Mouse (Mus musculus) heart, postnatal 0 days (tissue): ENCODE data around the gene Rbm7. TPM values are rescaled to one million over a fixed set of nuclear protein-coding genes. Genes with fewer than 3 reads are reported as not detected.

Source experiments
- ATAC-seq: fragments of 200-750 bp; cut with Nextera tagmentation; 2 replicates; pipeline ENCODE4 v1.8.0; 2017; ENCODE audit warnings: low read depth, moderate number of reproducible peaks, moderate library complexity; ENCODE audit not compliant: insufficient read depth
- DNase-seq: peaks from one replicate; pipeline ENCODE4 v3.0.0-alpha.2; 2016; ENCODE audit warnings: low spot score
- H3K27ac ChIP-seq: fragments of 300-500 bp; sonication (generic); 2 replicates; pipeline ENCODE4 v1.5.1; 2014; ENCODE audit warnings: low read depth, mild to moderate bottlenecking
- H3K27me3 ChIP-seq: fragments of 300-500 bp; sonication (generic); 2 replicates; pipeline ENCODE4 v1.6.1; 2014; ENCODE audit warnings: low read length, mixed read lengths; ENCODE audit not compliant: control insufficient read depth, insufficient read depth
- H3K36me3 ChIP-seq: fragments of 300-500 bp; sonication (generic); replicated peaks from 2 replicates; pipeline ENCODE4 v1.6.1; 2014; ENCODE audit warnings: low read length, mixed read lengths; ENCODE audit not compliant: control insufficient read depth, insufficient read depth
- H3K4me1 ChIP-seq: fragments of 300-500 bp; sonication (generic); 2 replicates; pipeline ENCODE4 v1.6.1; 2014; ENCODE audit warnings: antibody characterized with exemption; ENCODE audit not compliant: control insufficient read depth, insufficient read depth
- H3K4me2 ChIP-seq: fragments of 300-500 bp; sonication (generic); 2 replicates; pipeline ENCODE4 v1.6.1; 2014; ENCODE audit warnings: low read depth, mild to moderate bottlenecking, low read length, moderate library complexity
- H3K4me3 ChIP-seq: fragments of 300-500 bp; sonication (generic); 2 replicates; pipeline ENCODE4 v1.5.1; 2014; ENCODE audit warnings: low read depth, low read length
- H3K9ac ChIP-seq: fragments of 300-500 bp; sonication (generic); replicated peaks from 2 replicates; pipeline ENCODE4 v1.6.1; 2014; ENCODE audit warnings: low read depth, low read length, mixed read lengths
- H3K9me3 ChIP-seq: fragments of 300-500 bp; sonication (generic); replicated peaks from 2 replicates; pipeline ENCODE4 v1.6.1; 2016; ENCODE audit warnings: low read length; ENCODE audit not compliant: control insufficient read depth
- CTCF ChIP-seq: IDR thresholded peaks from 2 replicates; pipeline ENCODE4 v1.5.1; 2016; ENCODE audit warnings: antibody characterized with exemption, control low read depth, low read depth
- EP300 ChIP-seq: IDR thresholded peaks from 2 replicates; pipeline ENCODE4 v1.6.1; 2016; ENCODE audit warnings: antibody characterized with exemption, low read depth
- WGBS: fragments of 180-500 bp; shearing (Covaris S2); extraction: QIAGEN DNeasy Blood & Tissue Kit; methylation state at CpG from one replicate; pipeline ENCODE4 v1.1.7; 2014; 5-methylcytosine and 5-hydroxymethylcytosine counted together
- polyA plus RNA-seq: library from polyadenylated mRNA; unstranded; fragments of >200 nt; fragmentation: Nextera tagmentation; extraction: Ambion mirVana; gene quantifications from 2 replicates; pipeline ENCODE4 v1.2.1, GENCODE M21; 2015
- total RNA-seq: library from RNA; depleted of rRNA; stranded (reverse); fragments of >200 nt; gene quantifications from 2 replicates; pipeline ENCODE4 v1.2.3, GENCODE M21; 2014; ENCODE audit warnings: low replicate concordance

Gene Rbm7
- total and polyA plus RNA-seq, 2 experiments from 2014 or later, result 52.2 to 68.3 TPM

DNA sequence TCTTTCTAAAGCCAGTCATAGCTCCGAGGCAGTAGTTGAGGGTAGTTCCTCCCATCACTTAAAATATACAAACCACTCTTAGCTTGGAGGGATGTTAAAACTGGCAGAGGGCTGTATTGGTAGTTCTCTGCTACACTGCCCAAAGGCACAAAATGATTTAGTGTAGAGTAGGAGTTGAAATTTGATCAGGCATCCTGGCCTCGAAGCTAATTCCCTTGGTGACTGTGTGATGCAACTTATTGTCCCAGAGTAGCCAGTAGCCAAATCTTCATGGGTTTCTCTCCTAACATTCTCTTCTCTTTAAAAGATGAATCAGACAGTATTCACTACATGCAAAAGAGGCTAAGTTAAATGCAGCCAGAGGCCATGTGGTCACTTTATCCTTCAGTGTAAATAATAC lies 7.9 kb upstream of the Rbm7 start:
- no peak for ATAC-seq
- 71% methylated on average over 2 of the region's 2 CpGs for WGBS
- Histone ChIP-seq H3K4me1 (no peaks in the 10 kb centered on the region), H3K27ac (no peak overlapping the region), H3K36me3 (no peaks in the 10 kb centered on the region), H3K9me3 (no peaks in the 10 kb centered on the region), H3K9ac (no peak overlapping the region), H3K27me3 (0 out of 2 replicates have a peak, but pooled peaks cover 4% of the 10 kb centered on the region), H3K4me3 (no peak overlapping the region), H3K4me2 (no peak overlapping the region)
- no peak for DNase-seq
- no peak for TF ChIP-seq EP300
- no peak for TF ChIP-seq CTCF

DNA sequence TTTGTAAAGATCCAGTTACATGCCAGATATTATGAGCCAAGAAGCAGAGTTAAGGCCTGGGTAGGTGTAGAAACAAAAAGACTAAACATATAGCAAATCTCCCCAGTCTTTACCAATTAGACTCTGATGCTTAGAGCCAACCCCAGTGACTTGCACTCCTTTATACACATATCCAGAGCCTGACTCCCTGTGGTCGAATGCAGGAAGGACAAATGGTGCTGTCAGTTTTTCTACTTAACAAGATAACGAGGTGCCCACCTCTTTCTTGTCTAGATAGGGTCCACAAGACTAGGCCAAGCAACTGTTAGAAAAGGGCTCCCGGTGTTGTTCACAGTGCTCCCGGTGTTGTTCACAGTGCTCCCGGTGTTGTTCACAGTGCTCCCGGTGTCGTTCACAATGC lies 6.1 kb upstream of the Rbm7 start:
- Histone ChIP-seq H3K9ac (no peak overlapping the region), H3K27me3 (0 out of 2 replicates have a peak, but pooled peaks cover 4% of the 10 kb centered on the region), H3K36me3 (no peaks in the 10 kb centered on the region), H3K9me3 (no peaks in the 10 kb centered on the region), H3K4me3 (no peak overlapping the region), H3K27ac (no peak overlapping the region), H3K4me1 (peaks cover under 1% of the 10 kb centered on the region), H3K4me2 (no peak overlapping the region)
- DNase-seq (no peak), ATAC-seq (no peak)
- 72% methylated on average over 7 of the region's 7 CpGs for WGBS
- no peak for TF ChIP-seq EP300
- TF ChIP-seq CTCF, result no peak

DNA sequence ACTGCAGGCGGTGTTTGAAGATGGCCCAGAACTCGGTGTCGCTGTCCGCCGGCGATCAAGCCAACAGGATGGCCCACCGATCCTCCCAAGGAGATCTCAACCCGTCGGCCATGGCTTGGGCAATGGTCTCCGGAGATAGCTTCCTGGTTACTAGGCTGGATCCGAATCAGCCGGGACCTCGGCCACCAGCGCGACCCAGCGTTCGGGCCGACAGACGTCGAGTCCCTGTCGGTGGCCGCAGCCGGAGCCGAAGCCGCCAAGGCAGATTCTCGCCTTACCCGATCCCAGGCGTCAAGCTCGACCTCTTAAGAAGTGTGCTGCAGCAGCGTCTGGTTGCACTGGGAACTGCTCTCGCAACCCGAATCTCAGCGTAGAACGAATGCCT lies 441 bp upstream of the Rbm7 start:
- TF ChIP-seq EP300 (peak; percentile 32; the same call in 1 of the 2 replicates), CTCF (no peak)
- ATAC-seq, result peak; percentile 47
- H3K4me3 ChIP-seq, result peak overlapping the region; percentile 67
- H3K4me1 ChIP-seq, result peaks cover 15% of the 10 kb centered on the region
- peak overlapping the region; percentile 71 for H3K9ac ChIP-seq
- H3K36me3 ChIP-seq, result peaks cover 31% of the 10 kb centered on the region
- H3K27ac ChIP-seq, result peak overlapping the region; percentile 91
- 2% methylated on average over 34 of the region's 34 CpGs for WGBS
- H3K27me3 ChIP-seq, result 0 out of 2 replicates have a peak, but pooled peaks cover 4% of the 10 kb centered on the region
- peak; percentile 41 for DNase-seq
- H3K4me2 ChIP-seq, result peak overlapping the region; percentile 88
- H3K9me3 ChIP-seq, result no peaks in the 10 kb centered on the region

DNA sequence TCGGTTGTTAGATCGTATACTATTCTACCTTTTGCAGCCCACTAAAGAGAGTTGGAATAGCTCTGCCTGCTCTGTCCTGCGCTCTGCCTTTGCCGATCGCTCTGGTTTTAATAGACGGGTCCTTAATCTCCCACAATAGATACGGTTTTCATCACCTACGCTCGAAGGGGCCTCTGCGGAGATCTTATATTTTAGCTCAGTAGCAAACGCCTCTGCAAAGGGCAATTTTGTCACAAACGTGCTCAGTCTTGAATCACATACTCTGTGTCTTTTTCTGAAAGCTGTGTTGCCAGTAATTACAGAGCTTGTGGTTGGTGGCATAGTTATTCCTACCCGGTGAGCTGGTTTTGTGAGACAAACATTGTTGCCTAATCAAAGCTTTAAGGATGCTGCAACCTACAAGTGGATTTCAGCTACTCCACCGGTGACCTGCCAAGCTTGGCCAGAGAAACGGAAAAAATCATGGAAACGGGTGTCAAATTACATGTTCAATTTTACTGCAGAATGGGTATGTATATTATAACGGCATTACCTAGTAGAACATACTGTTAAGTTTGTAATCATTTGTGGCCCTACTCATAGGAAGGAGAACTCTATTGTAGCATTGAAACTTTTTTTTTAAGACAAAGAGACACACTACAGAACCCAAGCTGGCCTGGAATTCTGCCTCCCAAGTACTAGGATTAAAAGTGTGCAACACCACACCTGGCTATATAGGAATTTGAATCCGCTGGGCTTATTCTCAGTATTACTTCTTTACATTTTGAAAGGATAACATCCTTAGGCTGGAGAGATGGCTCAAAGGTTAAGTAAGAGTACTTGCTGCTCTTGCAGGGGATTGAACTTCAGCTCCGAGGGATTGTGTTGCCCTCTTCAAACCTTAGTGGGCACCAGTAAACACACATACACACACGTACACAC lies 13.6 kb downstream of the Rbm7 start:
- Histone ChIP-seq H3K27me3 (no peaks in the 10 kb centered on the region), H3K4me1 (peaks cover 12% of the 10 kb centered on the region), H3K9me3 (no peaks in the 10 kb centered on the region), H3K27ac (no peak overlapping the region), H3K9ac (no peak overlapping the region; the same call in 1 of the 2 replicates), H3K36me3 (peaks cover 16% of the 10 kb centered on the region), H3K4me2 (peak overlapping the region; percentile 82), H3K4me3 (peak overlapping the region; percentile 71)
- ATAC-seq, result no peak
- TF ChIP-seq EP300, result no peak
- TF ChIP-seq CTCF, result no peak
- WGBS, result 26% methylated on average over 20 of the region's 20 CpGs
- no peak for DNase-seq

DNA sequence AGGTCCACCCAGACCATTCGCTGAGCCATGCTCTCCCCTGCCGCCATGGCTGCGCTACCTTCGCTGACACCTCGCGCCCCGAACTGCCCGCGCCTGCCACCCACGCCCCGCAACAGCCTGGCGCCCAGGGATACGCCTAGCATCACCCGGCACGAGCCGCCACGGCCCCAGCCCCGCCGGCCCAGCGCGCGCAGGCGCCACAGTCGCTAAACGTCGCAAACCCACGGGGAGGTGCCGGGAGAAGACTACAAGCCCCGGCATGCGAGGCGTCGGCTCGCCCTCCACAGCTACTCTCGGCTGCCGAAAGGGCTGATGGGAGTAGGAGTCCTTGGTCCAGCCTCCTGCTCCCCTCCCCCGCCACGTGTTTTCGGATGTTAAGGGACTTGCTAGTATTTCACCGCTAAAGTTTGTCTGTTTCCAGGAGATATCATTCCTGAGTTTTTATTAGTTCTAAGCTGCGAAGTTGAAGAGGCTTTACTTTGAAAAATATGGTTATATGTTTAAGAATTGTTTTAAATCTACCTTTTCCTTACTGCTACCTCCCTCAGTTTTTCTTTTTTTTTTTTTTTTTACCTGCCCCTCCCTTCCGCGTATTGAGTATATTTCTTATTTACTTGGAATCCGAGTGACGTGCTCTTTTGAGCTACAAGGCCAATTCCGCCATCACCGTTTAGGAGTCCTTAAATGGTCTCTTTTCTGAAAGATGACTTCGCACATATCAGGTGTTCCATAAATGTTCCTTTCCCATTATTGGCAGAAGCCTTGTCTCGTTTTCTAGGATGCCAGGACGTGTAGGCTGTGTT lies 14.5 kb downstream of the Rbm7 start, which contains the start of gene Rexo2:
TSS of gene Rexo2 (minus strand) at position 213 of the 803 bp plus-strand sequence.
- WGBS, result under 1% methylated on average over 49 of the region's 49 CpGs
- no peak for TF ChIP-seq EP300
- TF ChIP-seq CTCF, result no peak

More for the DNA sequence above, 14.5 kb downstream of the Rbm7 start, which contains the start of gene Rexo2:
- Histone ChIP-seq H3K36me3 (peaks cover 16% of the 10 kb centered on the region), H3K4me1 (peaks cover 12% of the 10 kb centered on the region), H3K9me3 (no peaks in the 10 kb centered on the region), H3K4me3 (peak within 1 kb of the TSS; percentile 71), H3K4me2 (peak within 1 kb of the TSS; percentile 82), H3K27me3 (no peaks in the 10 kb centered on the region), H3K27ac (peak within 1 kb of the TSS; percentile 2; the same call in 1 of the 2 replicates), H3K9ac (peak within 1 kb of the TSS; percentile 58)
- DNase-seq (peak; percentile 95), ATAC-seq (peak; percentile 100)
